Mouse (Mus musculus) granulocyte monocyte progenitor cell, adult 5-6 weeks (primary cell): ENCODE results near the gene Ubac2. TPM values are rescaled to one million over a fixed set of nuclear protein-coding genes. Genes with fewer than 3 reads are reported as not detected.
A peak's percentile ranks its signal among the peaks of the same experiment; 100 is the strongest.

Source experiments
- ATAC-seq: replicated peaks from 2 replicates; pipeline ENCODE4 v1.8.0; 2016; ENCODE audit warnings: mild to moderate bottlenecking, moderate TSS enrichment, inconsistent platforms; ENCODE audit not compliant: poor library complexity, severe bottlenecking
- total RNA-seq, 2 experiments: library from RNA; stranded (forward) in 1 of 2; stranded (reverse) in 1 of 2; fragments of 200-712, 200-1000 nt in 1 of 2; fragments of >200 nt in 1 of 2; fragmentation: Nextera tagmentation in 1 of 2; gene quantifications; 2 replicates each; pipeline ENCODE4 v1.2.3; 2014 to 2017

The Ubac2 gene
- total RNA-seq, 2 experiments from 2014 or later: 23.6 to 34.1 TPM

- ATAC-seq: no peak
These were observed 115.8 kb downstream of the Ubac2 start for GRCm38 (mm10) chr14:121994171-121994700.

- peak; percentile 86 for ATAC-seq
These were observed 116.6 kb downstream of the Ubac2 start for GRCm38 (mm10) chr14:121994846-121995556.

GRCm38 (mm10) chr14:121995557-121995870, 117.1 kb downstream of the Ubac2 start:
- ATAC-seq: no peak

- peak; percentile 49 for ATAC-seq
These were observed 118.4 kb downstream of the Ubac2 start for GRCm38 (mm10) chr14:121996786-121997185.

- ATAC-seq: no peak
These were observed 121.0 kb downstream of the Ubac2 start for GRCm38 (mm10) chr14:121999455-121999854.

GRCm38 (mm10) chr14:122000346-122001105, 122.1 kb downstream of the Ubac2 start:
- ATAC-seq: no peak

GRCm38 (mm10) chr14:122002224-122002623, 123.8 kb downstream of the Ubac2 start:
- ATAC-seq: no peak

- ATAC-seq: no peak
These were observed 125.4 kb downstream of the Ubac2 start for GRCm38 (mm10) chr14:122003812-122004211.

GRCm38 (mm10) chr14:122008261-122008660, 129.8 kb downstream of the Ubac2 start:
- ATAC-seq: no peak

- ATAC-seq: peak; percentile 76
These were observed 131.1 kb downstream of the Ubac2 start for GRCm38 (mm10) chr14:122009502-122009901.

- ATAC-seq: peak; percentile 13; the same call in 1 of the 2 replicates
These were observed 131.9 kb downstream of the Ubac2 start for GRCm38 (mm10) chr14:122010301-122010700.

GRCm38 (mm10) chr14:122011768-122012167, 133.3 kb downstream of the Ubac2 start:
- ATAC-seq: no peak

- no peak for ATAC-seq
These were observed 133.8 kb downstream of the Ubac2 start for GRCm38 (mm10) chr14:122012193-122012592.

GRCm38 (mm10) chr14:122012814-122013213, 134.4 kb downstream of the Ubac2 start:
- ATAC-seq: no peak

GRCm38 (mm10) chr14:122013417-122013951, 135.1 kb downstream of the Ubac2 start:
- peak; percentile 76 for ATAC-seq

GRCm38 (mm10) chr14:122017958-122018357, 139.5 kb downstream of the Ubac2 start:
- no peak for ATAC-seq

- ATAC-seq: no peak
These were observed 141.0 kb downstream of the Ubac2 start for GRCm38 (mm10) chr14:122019389-122019788.

GRCm38 (mm10) chr14:122020567-122020966, 142.1 kb downstream of the Ubac2 start:
- ATAC-seq: no peak

- no peak for ATAC-seq
These were observed 144.6 kb downstream of the Ubac2 start for GRCm38 (mm10) chr14:122023054-122023453.

GRCm38 (mm10) chr14:122023928-122024327, 145.5 kb downstream of the Ubac2 start:
- ATAC-seq: no peak
